Mouse (Mus musculus): ENCODE measurements at regions not wholly inside any gene's neighbourhood (a gene's known extent, or its start where the extent isn't known, plus 50 kb on each side); places are given as distances from the start of the nearest gene placed in this dataset.

DNA sequence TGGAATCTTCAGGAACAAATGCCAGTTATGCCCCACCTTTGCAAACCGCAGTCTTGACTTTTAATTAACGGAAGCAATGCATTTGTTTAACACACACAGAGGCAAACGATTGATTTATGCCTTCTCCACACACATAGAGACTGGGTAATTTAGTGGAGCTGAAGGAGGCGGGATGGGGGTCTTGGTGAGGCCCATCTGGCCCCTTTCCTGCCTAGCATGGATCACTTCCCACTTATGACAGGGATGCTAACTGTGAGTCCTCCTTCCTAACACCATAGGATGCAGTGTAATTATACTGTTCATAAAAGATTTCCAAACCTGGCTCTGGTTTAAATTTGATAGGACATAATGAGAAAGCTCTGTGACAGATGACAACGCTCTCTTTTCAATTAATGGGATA lies 101.1 kb upstream of the Map1b start:
- Histone ChIP-seq H3K9me3 (replicated peaks; ENCODE audit: control insufficient read depth, low read length) (no peaks in the 10 kb centered on the region), H3K27ac (ENCODE audit: low read length) (no peak overlapping the region), H3K4me3 (replicated peaks; ENCODE audit: low read length) (no peak overlapping the region), H3K9ac (ENCODE audit: low read length) (no peak overlapping the region), H3K27me3 (ENCODE audit: control insufficient read depth, insufficient read depth, low read length) (no peaks in the 10 kb centered on the region), H3K36me3 (ENCODE audit: control insufficient read depth, insufficient read depth, low read length) (no peaks in the 10 kb centered on the region), H3K4me1 (ENCODE audit: control insufficient read depth, insufficient read depth, low read length) (no peaks in the 10 kb centered on the region), H3K4me2 (ENCODE audit: low read depth, low read length) (no peak overlapping the region)
- 50% methylated on average over 5 of the region's 5 CpGs for WGBS
- ATAC-seq (ENCODE audit: insufficient read depth, low FRiP score), result no peak

DNA sequence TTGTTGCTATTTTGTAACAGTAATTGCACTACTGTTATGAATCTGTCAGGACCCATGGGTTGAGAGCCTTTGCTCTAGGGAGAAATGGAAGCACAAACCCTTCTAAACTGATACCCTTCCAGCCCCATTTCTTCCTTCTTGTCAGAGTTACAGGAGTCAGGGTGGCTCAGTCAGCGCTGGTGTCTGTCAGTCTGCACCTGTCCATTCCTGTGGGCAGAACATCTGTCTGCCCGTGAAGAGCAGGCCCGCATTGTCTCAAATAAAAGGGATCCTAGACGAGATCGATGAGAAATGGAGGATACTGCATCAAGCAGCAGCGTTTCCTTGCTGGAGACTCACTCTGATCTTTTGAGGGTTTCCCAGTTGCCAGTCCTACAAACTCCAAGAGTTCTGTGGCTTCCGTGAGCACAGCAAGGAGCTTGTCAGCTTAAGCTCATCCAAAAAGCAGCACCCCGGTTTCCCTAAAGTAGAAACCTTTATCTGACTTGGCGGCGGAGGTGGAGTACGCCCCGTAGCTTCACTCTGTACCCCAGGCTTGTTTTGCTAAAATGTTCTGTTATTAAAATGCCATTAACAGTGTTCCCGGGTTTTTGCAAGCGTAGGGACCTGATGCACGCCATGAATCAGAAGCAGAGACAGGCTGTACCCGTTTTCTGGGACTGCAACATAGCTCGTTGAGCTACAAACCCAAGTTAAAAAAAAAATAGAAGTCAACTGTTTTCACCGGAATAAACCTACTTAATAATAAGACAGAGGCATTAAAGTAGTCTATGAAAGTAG lies 95.6 kb upstream of the Map1b start:
- Histone ChIP-seq H3K9me3 (replicated peaks; ENCODE audit: control insufficient read depth, low read length) (no peaks in the 10 kb centered on the region), H3K9ac (ENCODE audit: low read length) (no peak overlapping the region), H3K4me3 (replicated peaks; ENCODE audit: low read length) (no peak overlapping the region), H3K4me1 (ENCODE audit: control insufficient read depth, insufficient read depth, low read length) (no peaks in the 10 kb centered on the region), H3K36me3 (ENCODE audit: control insufficient read depth, insufficient read depth, low read length) (no peaks in the 10 kb centered on the region), H3K27me3 (ENCODE audit: control insufficient read depth, insufficient read depth, low read length) (no peaks in the 10 kb centered on the region), H3K27ac (ENCODE audit: low read length) (no peak overlapping the region), H3K4me2 (ENCODE audit: low read depth, low read length) (no peak overlapping the region)
- 85% methylated on average over 18 of the region's 18 CpGs for WGBS
- ATAC-seq (ENCODE audit: insufficient read depth, low FRiP score), result no peak

DNA sequence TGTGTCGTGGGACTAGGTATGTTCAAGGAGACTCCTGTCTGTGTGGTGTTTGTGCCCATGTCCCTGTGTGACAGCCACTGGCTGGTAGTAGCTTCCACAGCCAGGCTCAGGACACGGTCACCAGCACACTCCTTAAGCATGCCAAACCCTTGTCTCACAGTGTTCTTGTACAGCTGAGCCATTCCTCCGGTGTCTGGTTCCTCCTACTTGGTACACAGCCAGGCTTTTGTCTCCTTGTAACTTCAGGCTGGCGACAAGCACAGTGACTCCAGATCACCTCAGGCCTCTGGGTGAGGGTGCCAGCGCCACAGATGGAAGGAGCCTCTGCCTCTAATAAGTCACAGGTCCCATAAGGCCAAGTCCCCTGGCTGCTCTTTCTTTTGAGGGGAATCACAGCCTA lies 94.2 kb upstream of the Map1b start:
- Histone ChIP-seq H3K4me2 (ENCODE audit: low read depth, low read length) (no peak overlapping the region), H3K4me3 (replicated peaks; ENCODE audit: low read length) (no peak overlapping the region), H3K9ac (ENCODE audit: low read length) (no peak overlapping the region), H3K36me3 (ENCODE audit: control insufficient read depth, insufficient read depth, low read length) (no peaks in the 10 kb centered on the region), H3K27ac (ENCODE audit: low read length) (no peak overlapping the region), H3K9me3 (replicated peaks; ENCODE audit: control insufficient read depth, low read length) (no peaks in the 10 kb centered on the region), H3K4me1 (ENCODE audit: control insufficient read depth, insufficient read depth, low read length) (no peaks in the 10 kb centered on the region), H3K27me3 (ENCODE audit: control insufficient read depth, insufficient read depth, low read length) (no peaks in the 10 kb centered on the region)
- ATAC-seq (ENCODE audit: insufficient read depth, low FRiP score), result no peak
- WGBS, result 61% methylated on average over 5 of the region's 5 CpGs

DNA sequence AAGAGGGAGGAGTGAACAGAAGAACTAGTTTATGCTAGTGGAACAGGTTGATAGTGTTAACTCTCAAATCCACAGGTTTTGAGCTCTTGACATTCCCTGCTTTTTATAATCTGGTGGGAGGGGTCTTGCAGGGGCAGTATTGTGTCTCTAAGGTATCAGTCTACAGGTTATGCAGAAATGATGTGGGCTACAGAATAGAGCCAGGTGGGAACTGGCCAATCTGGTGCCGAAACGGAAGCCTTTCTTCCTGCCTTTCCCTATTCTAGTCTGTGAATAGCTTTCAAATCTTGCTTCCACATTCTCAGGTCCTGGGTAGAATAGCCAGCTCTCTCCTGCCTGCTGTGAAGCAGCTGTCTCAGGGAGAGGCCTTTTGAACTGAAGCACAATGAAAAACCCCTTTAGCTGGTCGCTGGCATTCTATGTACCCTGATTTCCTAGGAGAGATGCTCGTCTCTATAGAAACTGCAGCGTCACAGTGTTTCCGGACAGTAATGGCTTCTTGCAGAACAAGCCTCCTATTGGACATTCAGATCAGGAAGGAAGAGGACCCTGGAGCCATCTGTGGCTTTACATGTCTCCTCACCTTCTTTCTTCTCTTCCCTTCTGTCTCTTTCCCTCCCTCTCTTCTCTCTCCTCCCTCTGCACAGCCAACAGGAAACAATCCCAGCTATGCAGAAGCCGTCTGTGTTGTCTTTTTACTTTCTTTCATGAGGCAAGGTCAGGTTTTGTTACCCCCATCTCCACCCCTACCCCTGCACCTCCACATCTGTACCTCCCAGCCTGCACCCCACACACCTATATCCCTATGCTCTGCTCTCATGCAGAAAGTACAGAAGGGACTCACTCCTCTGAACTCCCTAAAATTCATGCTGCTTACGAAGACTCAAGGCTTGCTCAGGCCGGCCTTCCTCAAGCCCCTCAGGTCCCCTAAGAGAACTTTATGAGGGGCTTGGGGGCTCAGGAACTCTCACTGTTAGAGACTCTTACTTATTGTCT lies 93.1 kb upstream of the Map1b start:
- Histone ChIP-seq H3K27me3 (ENCODE audit: control insufficient read depth, insufficient read depth, low read length) (no peaks in the 10 kb centered on the region), H3K27ac (ENCODE audit: low read length) (no peak overlapping the region), H3K4me2 (ENCODE audit: low read depth, low read length) (no peak overlapping the region), H3K9ac (ENCODE audit: low read length) (no peak overlapping the region), H3K4me3 (replicated peaks; ENCODE audit: low read length) (no peak overlapping the region), H3K9me3 (replicated peaks; ENCODE audit: control insufficient read depth, low read length) (no peaks in the 10 kb centered on the region), H3K4me1 (ENCODE audit: control insufficient read depth, insufficient read depth, low read length) (no peaks in the 10 kb centered on the region), H3K36me3 (ENCODE audit: control insufficient read depth, insufficient read depth, low read length) (no peaks in the 10 kb centered on the region)
- 62% methylated on average over 9 of the region's 9 CpGs for WGBS
- no peak for ATAC-seq (ENCODE audit: insufficient read depth, low FRiP score)

DNA sequence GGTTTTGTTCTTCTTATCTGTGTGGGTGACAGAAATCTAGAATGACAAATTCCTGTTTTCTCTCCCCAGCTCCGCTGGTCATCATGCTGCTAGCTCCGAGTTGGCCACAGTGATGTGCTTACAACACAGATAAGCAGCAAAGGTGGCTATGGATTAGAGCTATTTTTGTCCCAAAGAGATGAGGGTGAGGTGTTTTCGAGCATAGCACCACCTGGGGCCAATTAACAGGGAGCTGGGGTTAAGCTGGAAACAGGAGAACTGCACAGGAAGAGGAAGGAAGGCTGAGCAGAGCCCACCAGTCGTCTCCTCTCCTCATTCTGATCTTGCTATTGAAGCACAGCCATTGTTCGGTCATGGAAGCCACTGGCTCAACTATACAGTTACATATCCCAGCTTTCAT lies 92.3 kb upstream of the Map1b start:
- Histone ChIP-seq H3K27ac (ENCODE audit: low read length) (no peak overlapping the region), H3K27me3 (ENCODE audit: control insufficient read depth, insufficient read depth, low read length) (no peaks in the 10 kb centered on the region), H3K9ac (ENCODE audit: low read length) (no peak overlapping the region), H3K4me3 (replicated peaks; ENCODE audit: low read length) (no peak overlapping the region), H3K4me1 (ENCODE audit: control insufficient read depth, insufficient read depth, low read length) (no peaks in the 10 kb centered on the region), H3K4me2 (ENCODE audit: low read depth, low read length) (no peak overlapping the region), H3K36me3 (ENCODE audit: control insufficient read depth, insufficient read depth, low read length) (no peaks in the 10 kb centered on the region), H3K9me3 (replicated peaks; ENCODE audit: control insufficient read depth, low read length) (no peaks in the 10 kb centered on the region)
- 34% methylated on average over 5 of the region's 5 CpGs for WGBS
- no peak for ATAC-seq (ENCODE audit: insufficient read depth, low FRiP score)

DNA sequence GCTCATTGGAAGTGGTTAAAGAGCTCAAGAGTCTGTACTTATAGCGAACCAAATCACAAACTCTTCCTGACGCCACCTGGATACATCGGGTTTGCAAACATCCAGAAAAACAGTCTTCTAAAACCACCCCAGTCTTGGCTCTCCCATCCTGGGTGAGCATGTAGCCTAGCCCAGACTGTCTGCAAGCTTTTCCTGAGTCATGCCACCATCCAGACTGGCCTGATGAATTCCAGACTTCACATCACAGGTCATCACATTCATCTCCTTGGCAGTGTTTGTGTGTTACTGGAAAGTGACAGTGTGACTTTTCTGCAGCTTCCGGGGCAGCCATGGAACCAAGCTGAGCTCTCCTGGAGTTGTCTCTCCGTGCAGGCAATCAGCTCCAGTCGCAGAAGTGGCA lies 90.9 kb upstream of the Map1b start:
- Histone ChIP-seq H3K27ac (ENCODE audit: low read length) (no peak overlapping the region), H3K27me3 (ENCODE audit: control insufficient read depth, insufficient read depth, low read length) (no peaks in the 10 kb centered on the region), H3K9me3 (replicated peaks; ENCODE audit: control insufficient read depth, low read length) (no peaks in the 10 kb centered on the region), H3K4me3 (replicated peaks; ENCODE audit: low read length) (no peak overlapping the region), H3K9ac (ENCODE audit: low read length) (no peak overlapping the region), H3K4me2 (ENCODE audit: low read depth, low read length) (no peak overlapping the region), H3K4me1 (ENCODE audit: control insufficient read depth, insufficient read depth, low read length) (no peaks in the 10 kb centered on the region), H3K36me3 (ENCODE audit: control insufficient read depth, insufficient read depth, low read length) (no peaks in the 10 kb centered on the region)
- WGBS, result 63% methylated on average over 6 of the region's 6 CpGs
- no peak for ATAC-seq (ENCODE audit: insufficient read depth, low FRiP score)

DNA sequence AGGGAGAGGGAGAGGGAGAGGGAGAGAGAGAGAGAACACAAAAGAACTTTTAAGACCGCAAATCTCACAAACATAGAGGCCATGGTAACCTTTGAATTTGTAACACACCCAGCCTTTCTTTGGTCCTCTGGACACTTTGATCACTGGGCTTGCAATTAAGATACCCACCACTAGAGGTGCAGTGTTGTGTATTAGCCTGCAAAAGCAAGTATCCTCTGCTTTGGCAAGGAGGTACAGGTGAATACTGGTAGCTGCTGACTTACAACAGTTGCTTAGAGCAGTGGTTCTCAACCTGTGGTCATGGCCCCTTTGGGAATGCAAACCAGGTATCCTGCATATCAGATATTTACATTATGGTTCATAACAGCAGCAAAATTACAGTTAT lies 90.3 kb upstream of the Map1b start:
- Histone ChIP-seq H3K27ac (ENCODE audit: low read length) (no peak overlapping the region), H3K9me3 (replicated peaks; ENCODE audit: control insufficient read depth, low read length) (no peaks in the 10 kb centered on the region), H3K4me3 (replicated peaks; ENCODE audit: low read length) (no peak overlapping the region), H3K4me1 (ENCODE audit: control insufficient read depth, insufficient read depth, low read length) (no peaks in the 10 kb centered on the region), H3K36me3 (ENCODE audit: control insufficient read depth, insufficient read depth, low read length) (no peaks in the 10 kb centered on the region), H3K27me3 (ENCODE audit: control insufficient read depth, insufficient read depth, low read length) (no peaks in the 10 kb centered on the region), H3K9ac (ENCODE audit: low read length) (no peak overlapping the region), H3K4me2 (ENCODE audit: low read depth, low read length) (no peak overlapping the region)
- ATAC-seq (ENCODE audit: insufficient read depth, low FRiP score), result no peak
- WGBS, result 48% methylated on average over 1 of the region's 1 CpGs

DNA sequence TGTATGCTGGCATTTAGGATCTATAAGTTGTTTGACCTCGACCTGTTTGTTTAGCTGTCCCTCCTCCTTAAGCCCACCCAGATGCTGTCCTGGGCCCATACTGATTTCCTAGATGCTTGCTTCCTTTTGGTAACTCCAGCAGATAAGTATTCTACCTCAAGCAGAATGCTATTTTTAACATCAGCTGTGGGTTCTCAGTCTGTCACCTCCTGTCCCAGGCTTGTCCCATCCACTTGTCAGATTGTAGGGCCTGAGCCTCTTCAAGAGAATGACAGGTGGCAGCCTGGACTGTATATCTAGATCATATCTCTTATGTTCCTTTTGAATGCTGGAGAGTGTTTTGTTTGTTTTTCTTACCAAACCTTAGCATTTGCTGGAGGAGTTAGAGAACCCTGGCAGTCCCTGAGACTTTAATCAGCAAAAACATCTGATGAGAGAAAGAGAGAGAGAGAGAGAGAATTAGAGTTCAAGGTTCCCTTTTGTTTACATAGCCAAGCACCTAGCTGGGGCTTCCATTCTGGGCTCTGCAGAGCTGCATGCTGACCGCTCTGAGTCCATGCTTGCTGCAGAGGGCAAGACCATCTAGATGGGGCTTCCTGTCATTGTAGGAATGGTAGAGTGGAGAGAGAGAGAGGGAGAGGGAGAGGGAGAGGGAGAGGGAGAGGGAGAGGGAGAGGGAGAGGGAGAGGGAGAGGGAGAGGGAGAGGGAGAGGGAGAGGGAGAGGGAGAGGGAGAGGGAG lies 89.7 kb upstream of the Map1b start:
- Histone ChIP-seq H3K9me3 (replicated peaks; ENCODE audit: control insufficient read depth, low read length) (no peaks in the 10 kb centered on the region), H3K27me3 (ENCODE audit: control insufficient read depth, insufficient read depth, low read length) (no peaks in the 10 kb centered on the region), H3K4me1 (ENCODE audit: control insufficient read depth, insufficient read depth, low read length) (no peaks in the 10 kb centered on the region), H3K36me3 (ENCODE audit: control insufficient read depth, insufficient read depth, low read length) (no peaks in the 10 kb centered on the region), H3K4me3 (replicated peaks; ENCODE audit: low read length) (no peak overlapping the region), H3K27ac (ENCODE audit: low read length) (no peak overlapping the region), H3K9ac (ENCODE audit: low read length) (no peak overlapping the region), H3K4me2 (ENCODE audit: low read depth, low read length) (no peak overlapping the region)
- ATAC-seq (ENCODE audit: insufficient read depth, low FRiP score), result no peak
- WGBS, result 29% methylated on average over 2 of the region's 2 CpGs

DNA sequence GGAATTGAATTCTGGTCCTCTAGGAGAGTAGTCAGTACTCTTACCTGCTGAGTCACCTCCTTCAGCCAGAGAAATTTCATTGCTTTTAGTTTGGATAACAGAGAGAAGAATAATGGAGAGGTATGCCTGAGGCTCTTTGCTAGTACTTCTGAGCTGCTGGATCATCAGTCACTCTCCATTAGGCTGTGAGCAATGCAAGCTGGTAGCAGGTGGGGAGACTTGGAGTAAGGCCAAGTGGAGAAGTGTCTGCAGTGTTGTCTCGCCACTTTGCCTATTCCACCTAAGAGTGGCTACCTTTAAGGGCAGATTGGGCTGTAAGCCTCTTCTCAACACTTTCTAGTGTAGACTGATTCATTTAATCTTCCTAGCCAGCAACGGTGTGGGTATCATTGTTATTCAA lies 81.6 kb upstream of the Map1b start:
- no peak overlapping the region for H3K27ac ChIP-seq (ENCODE audit: low read length)
- H3K9me3 ChIP-seq (replicated peaks; ENCODE audit: control insufficient read depth, low read length), result no peaks in the 10 kb centered on the region
- no peak for ATAC-seq (ENCODE audit: insufficient read depth, low FRiP score)
- no peak overlapping the region for H3K4me3 ChIP-seq (replicated peaks; ENCODE audit: low read length)
- no peak overlapping the region for H3K4me2 ChIP-seq (ENCODE audit: low read depth, low read length)
- no peaks in the 10 kb centered on the region for H3K27me3 ChIP-seq (ENCODE audit: control insufficient read depth, insufficient read depth, low read length)
- no peak overlapping the region for H3K9ac ChIP-seq (ENCODE audit: low read length)
- H3K36me3 ChIP-seq (ENCODE audit: control insufficient read depth, insufficient read depth, low read length), result no peaks in the 10 kb centered on the region
- WGBS, result 66% methylated on average over 2 of the region's 2 CpGs
- H3K4me1 ChIP-seq (ENCODE audit: control insufficient read depth, insufficient read depth, low read length), result no peaks in the 10 kb centered on the region

Measured in stomach, embryonic 16.5 days (tissue).